Mouse (Mus musculus): ENCODE data around the gene Wdr60. TPM values are rescaled to one million over a fixed set of nuclear protein-coding genes. Genes with fewer than 3 reads are reported as not detected.

Gene Wdr60
- total and polyA plus RNA-seq, 3 experiments: 3.6 to 9.2 (median 6.7) TPM

GRCm38 (mm10) chr12:116306042-116306441, 43.2 kb upstream of the Wdr60 start:
- Histone ChIP-seq H3K36me3 (replicated peaks in 1 of 2; ENCODE audit: control insufficient read depth in 1 of 2, insufficient read depth in 1 of 2, low read length in 1 of 2) (no peaks in the 10 kb centered on the region), H3K4me3 (replicated peaks in 1 of 3; ENCODE audit: low read depth in 2 of 3, low read length in 2 of 3, poor library complexity in 1 of 3) (no peak overlapping the region), H3K9ac (ENCODE audit: insufficient read depth, low read depth) (no peak overlapping the region), H3K9me3 (replicated peaks; ENCODE audit: low read length) (no peaks in the 10 kb centered on the region), H3K79me2 (replicated peaks; ENCODE audit: control insufficient read depth, extremely low read depth, insufficient read depth, poor library complexity, severe bottlenecking) (no peaks in the 10 kb centered on the region), H3K27me3 (replicated peaks) (no peaks in the 10 kb centered on the region), H3K27ac (ENCODE audit: insufficient read depth, low read depth) (no peak overlapping the region), H3K4me2 (ENCODE audit: insufficient read depth, low read depth, poor library complexity, severe bottlenecking) (no peak overlapping the region), H3K4me1 (ENCODE audit: control insufficient read depth in 1 of 2, insufficient read depth in 2 of 2) (no peaks in the 10 kb centered on the region)
- TF ChIP-seq MEF2A (IDR thresholded peaks at IDR 0.05; ENCODE audit: borderline replicate concordance, low read depth, low read length) (no peak), SMC3 (IDR thresholded peaks at IDR 0.05; ENCODE audit: low read depth, low read length) (no peak)
- in situ Hi-C loops (cut with MboI; ENCODE audit: low pct_ligation_motif_present, low pct_unique_long_range_greater_than_20kb, low sequenced_read_pairs): no loop called here
- dilution Hi-C loops (cut with MboI; ENCODE audit: extremely low pct_ligation_motif_present, extremely low pct_unique_long_range_greater_than_20kb, low sequenced_read_pairs): no loop called here
- no peak for DNase-seq (ENCODE audit: extremely low read depth)

- Histone ChIP-seq H3K79me2 (replicated peaks; ENCODE audit: control insufficient read depth, extremely low read depth, insufficient read depth, poor library complexity, severe bottlenecking) (no peaks in the 10 kb centered on the region), H3K4me1 (ENCODE audit: control insufficient read depth in 1 of 2, insufficient read depth in 2 of 2) (no peaks in the 10 kb centered on the region), H3K9ac (ENCODE audit: insufficient read depth, low read depth) (no peak overlapping the region), H3K4me2 (ENCODE audit: insufficient read depth, low read depth, poor library complexity, severe bottlenecking) (no peak overlapping the region), H3K27ac (ENCODE audit: insufficient read depth, low read depth) (no peak overlapping the region), H3K4me3 (replicated peaks in 1 of 3; ENCODE audit: low read depth in 2 of 3, low read length in 2 of 3, poor library complexity in 1 of 3) (no peak overlapping the region), H3K27me3 (replicated peaks) (no peaks in the 10 kb centered on the region), H3K36me3 (replicated peaks in 1 of 2; ENCODE audit: control insufficient read depth in 1 of 2, insufficient read depth in 1 of 2, low read length in 1 of 2) (no peaks in the 10 kb centered on the region), H3K9me3 (replicated peaks; ENCODE audit: low read length) (no peaks in the 10 kb centered on the region)
- in situ Hi-C loops (cut with MboI; ENCODE audit: low pct_ligation_motif_present, low pct_unique_long_range_greater_than_20kb, low sequenced_read_pairs) (no loop called here), dilution Hi-C loops (cut with MboI; ENCODE audit: extremely low pct_ligation_motif_present, extremely low pct_unique_long_range_greater_than_20kb, low sequenced_read_pairs) (no loop called here)
- TF ChIP-seq ZMIZ1 (IDR thresholded peaks at IDR 0.05; ENCODE audit: low read depth, low read length): no peak
- TF ChIP-seq ZC3H11A (IDR thresholded peaks at IDR 0.05; ENCODE audit: low read depth, low read length): no peak
- TF ChIP-seq USF2 (conservative IDR thresholded peaks at IDR 0.05; ENCODE audit: low read depth, low read length): no peak
- no peak for TF ChIP-seq JUND (conservative IDR thresholded peaks at IDR 0.05; ENCODE audit: low read depth, low read length)
- no peak for TF ChIP-seq NRF1 (IDR thresholded peaks at IDR 0.05; ENCODE audit: low read depth, low read length)
- TF ChIP-seq PAX5 (IDR thresholded peaks at IDR 0.05; ENCODE audit: low read length): no peak
- no peak for TF ChIP-seq JUN (IDR thresholded peaks at IDR 0.05; ENCODE audit: insufficient read depth, low read depth, low read length)
- no peak for TF ChIP-seq EP300 (IDR thresholded peaks at IDR 0.05; ENCODE audit: low read length)
- no peak for TF ChIP-seq MYC (IDR thresholded peaks at IDR 0.05; ENCODE audit: low read depth, low read length)
- TF ChIP-seq E2F4 (IDR thresholded peaks at IDR 0.05; ENCODE audit: insufficient replicate concordance, low read depth, low read length): no peak
- no peak for TF ChIP-seq MAFK (IDR thresholded peaks at IDR 0.05; ENCODE audit: insufficient replicate concordance, low read length)
- TF ChIP-seq MEF2A (IDR thresholded peaks at IDR 0.05; ENCODE audit: borderline replicate concordance, low read depth, low read length): no peak
- no peak for TF ChIP-seq MXI1 (IDR thresholded peaks at IDR 0.05; ENCODE audit: low read depth, low read length)
- TF ChIP-seq POLR2A (IDR thresholded peaks at IDR 0.05; ENCODE audit: low read depth, low read length): no peak
- no peak for TF ChIP-seq POLR2AphosphoS2 (IDR thresholded peaks at IDR 0.05; ENCODE audit: low read depth, low read length)
- DNase-seq (ENCODE audit: extremely low read depth): no peak
Measured at GRCm38 (mm10) chr12:116302181-116302580, 39.4 kb upstream of the Wdr60 start.

Data from CH12.LX (cell line).